Mouse (Mus musculus): ENCODE results near the gene Glb1l.
A peak's percentile ranks its signal among the peaks of the same experiment; 100 is the strongest.
"Not testable (repeated sequence)": the region's sequence is repeated elsewhere in the genome, so short reads cannot be mapped to it uniquely, and the experiment has no call there.

Glb1l gene

GRCm38 (mm10) chr1:75210136-75211087, at the start of gene Glb1l, which contains the start of gene Stk16:
TSS of gene Glb1l (minus strand) at chr1:75210813.
TSS of gene Stk16 (plus strand) at chr1:75210838.
- peak; percentile 96 for DNase-seq

GRCm38 (mm10) chr1:75255516-75256046, 45.0 kb upstream of the Glb1l start:
- no peak for DNase-seq

- DNase-seq: no peak
Measured at GRCm38 (mm10) chr1:75254625-75255013, 44.0 kb upstream of the Glb1l start.

- peak; percentile 76 for DNase-seq
Measured at GRCm38 (mm10) chr1:75253849-75254624, 43.4 kb upstream of the Glb1l start.

GRCm38 (mm10) chr1:75253029-75253428, 42.4 kb upstream of the Glb1l start:
- no peak for DNase-seq

- no peak for DNase-seq
Measured at GRCm38 (mm10) chr1:75252308-75252707, 41.7 kb upstream of the Glb1l start.

GRCm38 (mm10) chr1:75251112-75251970, 40.7 kb upstream of the Glb1l start:
- DNase-seq: peak; percentile 75

GRCm38 (mm10) chr1:75250498-75250897, 39.9 kb upstream of the Glb1l start:
- DNase-seq: no peak

- no peak for DNase-seq
Measured at GRCm38 (mm10) chr1:75248041-75248772, 37.6 kb upstream of the Glb1l start.

- DNase-seq: no peak
Measured at GRCm38 (mm10) chr1:75247071-75247930, 36.7 kb upstream of the Glb1l start.

GRCm38 (mm10) chr1:75244836-75245235, 34.2 kb upstream of the Glb1l start:
- DNase-seq: no peak

GRCm38 (mm10) chr1:75244175-75244826, 33.7 kb upstream of the Glb1l start:
- DNase-seq: no peak

GRCm38 (mm10) chr1:75243411-75243810, 32.8 kb upstream of the Glb1l start:
- no peak for DNase-seq

- DNase-seq: no peak
Measured at GRCm38 (mm10) chr1:75239591-75239990, 29.0 kb upstream of the Glb1l start.

GRCm38 (mm10) chr1:75236117-75237050, 25.8 kb upstream of the Glb1l start, which contains the start of gene Dnajb2:
TSS of gene Dnajb2 (plus strand) at chr1:75236406.
- DNase-seq: peak; percentile 87

- DNase-seq: peak; percentile 72
Measured at GRCm38 (mm10) chr1:75234606-75235005, 24.0 kb upstream of the Glb1l start.

- DNase-seq: not testable (repeated sequence)
Measured at GRCm38 (mm10) chr1:75232489-75232888, 21.9 kb upstream of the Glb1l start.

GRCm38 (mm10) chr1:75231664-75232152, 21.1 kb upstream of the Glb1l start, which contains the start of gene A630095N17Rik:
TSS of gene A630095N17Rik (minus strand) at chr1:75232102.
- DNase-seq: no peak

GRCm38 (mm10) chr1:75231224-75231623, 20.6 kb upstream of the Glb1l start:
- no peak for DNase-seq

Data from right cerebral cortex, postnatal 25 days (tissue).